Comparison of ENCODE assay signal across 19 mouse cellular contexts in the genomic region with DNA sequence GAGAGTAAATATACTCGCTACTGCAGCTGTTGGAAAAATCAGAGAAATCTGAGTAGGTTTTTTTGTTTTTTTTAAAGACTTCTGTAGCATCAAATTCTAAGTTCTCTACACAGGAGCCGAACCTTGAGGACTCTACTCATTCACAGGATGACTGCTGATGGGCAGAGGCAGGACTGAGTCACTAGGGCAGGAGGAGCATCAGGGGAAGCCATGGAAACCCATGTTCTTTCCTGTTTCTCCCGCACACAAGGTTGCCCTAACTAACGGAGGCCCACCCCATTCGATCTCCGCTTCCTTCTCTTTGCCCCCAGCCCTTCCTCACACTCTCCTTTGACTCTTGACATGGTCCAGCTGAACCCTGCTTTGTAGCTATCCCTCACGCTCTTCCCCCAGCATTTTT. TPM values are rescaled to one million over a fixed set of nuclear protein-coding genes. Genes with fewer than 3 reads are reported as not detected.
A peak's percentile ranks its signal among the peaks of the same experiment; 100 is the strongest.
DNase-seq lines count a peak whose midpoint lies in the region; ATAC-seq and TF ChIP-seq lines count a peak whose summit lies in the region.
"Had no signal": no experiment of that assay in that cellular context is flagged by ENCODE, and none has a peak within 500 bp of the region (broad histone marks: within the 10 kb centered on the region; RNA-seq: fewer than 3 reads in every experiment).

No protein-coding gene starts in this region.

- intact Hi-C loops in left cerebral cortex, postnatal 4 days (cut with DNase I) = no loop called here

- H3K27ac ChIP-seq in heart, embryonic 13.5 days (replicated peaks) = peak overlapping the region; percentile 100
- no peak overlapping the region for H3K27ac ChIP-seq in heart, embryonic 10.5 days
- H3K27ac ChIP-seq in liver, embryonic 12.5 days = peak overlapping the region; percentile 98
- H3K27ac ChIP-seq in liver, postnatal 0 days (ENCODE audit: low read depth) = no peak overlapping the region
- H3K27ac ChIP-seq in liver, embryonic 13.5 days = peak overlapping the region; percentile 99
- H3K27ac ChIP-seq in stomach, embryonic 16.5 days (ENCODE audit: low read length) = peak overlapping the region; percentile 14; the same call in 1 of the 2 replicates
- H3K27ac ChIP-seq: forebrain, embryonic 13.5 days; midbrain, embryonic 12.5 days had no signal

- no peak for DNase-seq in heart, embryonic 10.5 days (ENCODE audit: low spot score)
- no peak for DNase-seq in liver, postnatal 0 days
- no peak for DNase-seq in liver, embryonic 13.5 days
- DNase-seq in left cerebral cortex, postnatal 4 days = no peak
- DNase-seq: cerebellum, adult 11-12 months; cerebellum, postnatal 25 days; gastrocnemius, postnatal 25 days; kidney, adult 9 months; kidney, postnatal 36 days; lung, adult 18-20 months; lung, postnatal 4 days; right cerebral cortex, postnatal 14 days; thymus, postnatal 25 days had no signal

- ATAC-seq in heart, embryonic 13.5 days (ENCODE audit: extremely low read depth, insufficient number of reproducible peaks, low FRiP score, low TSS enrichment) = no peak
- no peak for ATAC-seq in liver, embryonic 12.5 days
- ATAC-seq in liver, postnatal 0 days = no peak
- no peak for ATAC-seq in liver, embryonic 13.5 days (ENCODE audit: low read depth)
- no peak for ATAC-seq in stomach, embryonic 16.5 days (ENCODE audit: insufficient read depth, low FRiP score)
- ATAC-seq: CD4-positive, CD25-positive, alpha-beta regulatory T cell, adult 4 months; forebrain, embryonic 13.5 days had no signal

- peaks cover 8% of the 10 kb centered on the region; the same call in 1 of the 2 replicates for H3K9me3 ChIP-seq in heart, embryonic 13.5 days
- peaks cover 5% of the 10 kb centered on the region; the same call in 1 of the 2 replicates for H3K9me3 ChIP-seq in heart, embryonic 10.5 days
- H3K9me3 ChIP-seq in liver, embryonic 12.5 days (replicated peaks) = peaks cover 15% of the 10 kb centered on the region
- H3K9me3 ChIP-seq in liver, postnatal 0 days (ENCODE audit: low read length) = peaks cover 6% of the 10 kb centered on the region
- H3K9me3 ChIP-seq in liver, embryonic 13.5 days (replicated peaks) = peaks cover 11% of the 10 kb centered on the region
- H3K9me3 ChIP-seq in stomach, embryonic 16.5 days (replicated peaks; ENCODE audit: control insufficient read depth, low read length) = peaks cover 9% of the 10 kb centered on the region

- H3K9ac ChIP-seq in heart, embryonic 13.5 days = 0 out of 2 replicates have a peak overlapping the region, but pooled peaks have one; percentile 20
- H3K9ac ChIP-seq in liver, embryonic 12.5 days = peak overlapping the region; percentile 40; the same call in 1 of the 2 replicates
- no peak overlapping the region for H3K9ac ChIP-seq in liver, postnatal 0 days (replicated peaks)
- H3K9ac ChIP-seq in liver, embryonic 13.5 days = peak overlapping the region; percentile 96; the same call in 1 of the 2 replicates
- no peak overlapping the region for H3K9ac ChIP-seq in stomach, embryonic 16.5 days (ENCODE audit: low read length)
- H3K9ac ChIP-seq: forebrain, embryonic 13.5 days; midbrain, embryonic 12.5 days had no signal

- no peak overlapping the region for H3K4me3 ChIP-seq in heart, embryonic 13.5 days
- no peak overlapping the region for H3K4me3 ChIP-seq in heart, embryonic 10.5 days
- H3K4me3 ChIP-seq in liver, embryonic 12.5 days = no peak overlapping the region
- no peak overlapping the region for H3K4me3 ChIP-seq in liver, postnatal 0 days (ENCODE audit: low read depth, low read length)
- H3K4me3 ChIP-seq in liver, embryonic 13.5 days (replicated peaks) = no peak overlapping the region
- H3K4me3 ChIP-seq in stomach, embryonic 16.5 days (replicated peaks; ENCODE audit: low read length) = no peak overlapping the region
- H3K4me3 ChIP-seq: forebrain, embryonic 13.5 days; midbrain, embryonic 12.5 days had no signal

- no peak for TF ChIP-seq CTCF in liver, postnatal 0 days (IDR thresholded peaks at IDR 0.05; ENCODE audit: low read depth)

- H3K4me1 ChIP-seq in heart, embryonic 13.5 days = peaks cover 85% of the 10 kb centered on the region
- H3K4me1 ChIP-seq in heart, embryonic 10.5 days = peaks cover 58% of the 10 kb centered on the region
- H3K4me1 ChIP-seq in liver, embryonic 12.5 days = peaks cover 67% of the 10 kb centered on the region
- peaks cover 53% of the 10 kb centered on the region for H3K4me1 ChIP-seq in liver, postnatal 0 days (ENCODE audit: insufficient read depth)
- H3K4me1 ChIP-seq in liver, embryonic 13.5 days (replicated peaks) = peaks cover 64% of the 10 kb centered on the region
- peaks cover 46% of the 10 kb centered on the region for H3K4me1 ChIP-seq in stomach, embryonic 16.5 days (ENCODE audit: control insufficient read depth, insufficient read depth, low read length)

- peaks cover 94% of the 10 kb centered on the region for H3K36me3 ChIP-seq in heart, embryonic 13.5 days
- H3K36me3 ChIP-seq in heart, embryonic 10.5 days = peaks cover 81% of the 10 kb centered on the region
- H3K36me3 ChIP-seq in liver, embryonic 12.5 days = peaks cover 48% of the 10 kb centered on the region
- H3K36me3 ChIP-seq in liver, postnatal 0 days (replicated peaks; ENCODE audit: insufficient read depth, low read length) = peaks cover 25% of the 10 kb centered on the region
- H3K36me3 ChIP-seq in liver, embryonic 13.5 days = peaks cover 43% of the 10 kb centered on the region
- H3K36me3 ChIP-seq in stomach, embryonic 16.5 days (ENCODE audit: control insufficient read depth, insufficient read depth, low read length) = peaks cover 27% of the 10 kb centered on the region

- TF ChIP-seq EP300 in liver, postnatal 0 days (IDR thresholded peaks at IDR 0.05; ENCODE audit: low read depth) = no peak

- no peaks in the 10 kb centered on the region for H3K27me3 ChIP-seq in heart, embryonic 13.5 days (replicated peaks)
- H3K27me3 ChIP-seq in heart, embryonic 10.5 days (ENCODE audit: insufficient read depth, poor library complexity, severe bottlenecking) = no peaks in the 10 kb centered on the region
- H3K27me3 ChIP-seq in liver, embryonic 12.5 days (replicated peaks) = no peaks in the 10 kb centered on the region
- no peaks in the 10 kb centered on the region for H3K27me3 ChIP-seq in liver, postnatal 0 days (ENCODE audit: insufficient read depth, low read length)
- H3K27me3 ChIP-seq in liver, embryonic 13.5 days = no peaks in the 10 kb centered on the region
- no peaks in the 10 kb centered on the region for H3K27me3 ChIP-seq in stomach, embryonic 16.5 days (ENCODE audit: control insufficient read depth, insufficient read depth, low read length)
- H3K27me3 ChIP-seq: forebrain, embryonic 13.5 days; midbrain, embryonic 12.5 days had no signal

- 66% methylated on average over 7 of the region's 7 CpGs for WGBS in heart, embryonic 13.5 days
- WGBS in heart, embryonic 10.5 days = 87% methylated on average over 7 of the region's 7 CpGs
- 64% methylated on average over 7 of the region's 7 CpGs for WGBS in liver, embryonic 12.5 days (ENCODE audit: insufficient replicate concordance)
- 66% methylated on average over 7 of the region's 7 CpGs for WGBS in liver, postnatal 0 days (ENCODE audit: insufficient replicate concordance)
- WGBS in liver, embryonic 13.5 days (ENCODE audit: insufficient replicate concordance) = 63% methylated on average over 7 of the region's 7 CpGs
- 80% methylated on average over 7 of the region's 7 CpGs for WGBS in stomach, embryonic 16.5 days

- peak overlapping the region; percentile 93; the same call in 1 of the 2 replicates for H3K4me2 ChIP-seq in heart, embryonic 13.5 days
- H3K4me2 ChIP-seq in liver, embryonic 12.5 days = peak overlapping the region; percentile 78
- no peak overlapping the region for H3K4me2 ChIP-seq in liver, postnatal 0 days (ENCODE audit: low read depth, low read length)
- peak overlapping the region; percentile 78 for H3K4me2 ChIP-seq in liver, embryonic 13.5 days
- no peak overlapping the region for H3K4me2 ChIP-seq in stomach, embryonic 16.5 days (ENCODE audit: low read depth, low read length)
- H3K4me2 ChIP-seq: forebrain, embryonic 13.5 days; midbrain, embryonic 12.5 days had no signal

RNA-seq across cellular contexts. Expression of gene Tpm1, which starts 10.5 kb away (rescaled TPM):
- polyA plus RNA-seq in heart, embryonic 13.5 days (2015; fragmentation: Nextera tagmentation; extraction: Ambion mirVana) = 3,954 and 4,354 TPM in 2 replicates
- polyA plus RNA-seq in heart, embryonic 10.5 days (2016; fragmentation: Nextera tagmentation; extraction: Ambion mirVana) = 2,990 and 4,096 TPM in 2 replicates
- polyA plus RNA-seq in liver, embryonic 12.5 days (2016; fragmentation: Nextera tagmentation; extraction: Ambion mirVana) = 214 and 225 TPM in 2 replicates
- 85.7 and 147 TPM in 2 replicates for polyA plus RNA-seq in liver, postnatal 0 days (2015; fragmentation: Nextera tagmentation; extraction: Ambion mirVana)
- polyA plus RNA-seq in liver, embryonic 13.5 days (2015; fragmentation: Nextera tagmentation; extraction: Ambion mirVana) = 168 and 198 TPM in 2 replicates
- polyA plus RNA-seq in stomach, embryonic 16.5 days (2015; fragmentation: Nextera tagmentation; extraction: Ambion mirVana) = 1,286 and 1,473 TPM in 2 replicates
- total RNA-seq in left cerebral cortex, postnatal 4 days (2021) = 100 to 1,000 TPM; 147 to 152 TPM

Comparison
In these comparisons a context has a peak if more than half of its experiments do, and no peak if none do; other contexts are left out.
1. H3K27ac ChIP-seq: peak in heart, embryonic 13.5 days (single experiment), liver, embryonic 12.5 days (single experiment), liver, embryonic 13.5 days (single experiment) and stomach, embryonic 16.5 days (single experiment); none in heart, embryonic 10.5 days (single experiment) and liver, postnatal 0 days (single experiment).
2. H3K4me2 ChIP-seq: peak in heart, embryonic 13.5 days (single experiment), liver, embryonic 12.5 days (single experiment) and liver, embryonic 13.5 days (single experiment); none in liver, postnatal 0 days (single experiment) and stomach, embryonic 16.5 days (single experiment).
3. H3K9ac ChIP-seq: peak in heart, embryonic 13.5 days (single experiment), liver, embryonic 12.5 days (single experiment) and liver, embryonic 13.5 days (single experiment); none in liver, postnatal 0 days (single experiment) and stomach, embryonic 16.5 days (single experiment).